Mouse (Mus musculus): ENCODE data around the gene Mag. TPM values are rescaled to one million over a fixed set of nuclear protein-coding genes. Genes with fewer than 3 reads are reported as not detected.
"Not testable (repeated sequence)": the region's sequence is repeated elsewhere in the genome, so short reads cannot be mapped to it uniquely, and the experiment has no call there.

Gene Mag
- total RNA-seq, 2 experiments from 2014 or later: 27.0 to 60.7 TPM

- intact Hi-C loops (cut with DNase I): not testable (repeated sequence)
These were observed 30.0 kb upstream of the Mag start for GRCm38 (mm10) chr7:30944706-30945105.

DNA sequence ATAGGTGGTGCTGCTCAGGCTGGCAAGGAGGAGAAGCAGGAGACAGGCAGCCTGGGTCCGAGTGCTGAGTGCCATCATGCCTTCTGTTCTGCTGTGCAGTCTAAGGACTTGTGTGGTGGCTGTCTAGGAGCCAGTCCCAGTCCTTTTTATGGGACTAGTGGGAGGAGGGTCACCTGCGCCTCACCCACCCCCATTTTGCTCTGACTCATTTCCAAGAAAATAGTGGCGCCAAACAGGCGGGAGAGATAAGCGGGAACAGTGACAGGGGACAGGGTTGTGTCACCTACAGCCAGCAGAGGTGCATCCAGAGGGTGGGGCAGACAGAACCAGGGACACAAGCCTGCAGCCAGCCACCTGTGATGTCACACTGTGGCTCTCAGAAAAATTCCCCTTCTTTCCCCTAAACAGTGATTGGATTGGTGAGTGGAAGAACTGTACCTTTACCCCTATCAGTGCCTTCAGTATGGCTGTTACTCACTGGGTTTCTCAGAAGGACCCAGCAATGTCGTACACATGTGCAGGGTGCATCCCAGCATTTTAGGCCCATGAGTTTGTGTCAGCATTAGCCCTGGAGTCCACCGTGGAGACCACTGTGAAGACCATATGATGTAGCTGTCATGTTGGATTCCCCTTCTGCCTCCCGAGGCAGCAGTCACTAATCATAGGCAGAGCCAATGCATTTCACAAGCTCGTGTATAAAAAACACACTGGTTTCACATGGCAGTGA is 29.4 kb upstream of the Mag start, which contains the start of gene Hamp:
Gene Hamp (minus strand): TSS at position 124 of the 727 bp plus-strand sequence.
- DNase-seq (ENCODE audit: extremely low spot score in 1 of 2, low spot score in 2 of 2): no peak
- intact Hi-C loops (cut with DNase I): no loop called here

More at GRCm38 (mm10) chr7:30944706-30945105, 30.0 kb upstream of the Mag start:
- DNase-seq (ENCODE audit: extremely low spot score in 1 of 2, low spot score in 2 of 2): not testable (repeated sequence)

DNA sequence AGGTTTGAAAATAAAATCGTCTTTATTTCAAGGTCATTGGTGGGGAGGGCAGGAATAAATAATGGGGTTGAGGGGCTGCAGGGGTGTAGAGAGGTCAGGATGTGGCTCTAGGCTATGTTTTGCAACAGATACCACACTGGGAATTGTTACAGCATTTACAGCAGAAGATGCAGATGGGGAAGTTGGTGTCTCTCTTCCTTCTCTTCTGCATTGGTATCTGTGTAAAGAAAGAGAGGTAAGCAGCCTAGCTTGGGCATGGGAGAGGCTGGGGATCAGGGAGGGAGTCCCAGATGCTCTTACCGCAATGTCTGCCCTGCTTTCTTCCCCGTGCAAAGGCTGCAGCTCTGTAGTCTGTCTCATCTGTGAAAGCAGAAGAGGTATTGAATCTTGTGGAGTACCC is 27.7 kb upstream of the Mag start:
- intact Hi-C loops (cut with DNase I); DNase-seq (ENCODE audit: extremely low spot score in 1 of 2, low spot score in 2 of 2): not testable (repeated sequence)

DNA sequence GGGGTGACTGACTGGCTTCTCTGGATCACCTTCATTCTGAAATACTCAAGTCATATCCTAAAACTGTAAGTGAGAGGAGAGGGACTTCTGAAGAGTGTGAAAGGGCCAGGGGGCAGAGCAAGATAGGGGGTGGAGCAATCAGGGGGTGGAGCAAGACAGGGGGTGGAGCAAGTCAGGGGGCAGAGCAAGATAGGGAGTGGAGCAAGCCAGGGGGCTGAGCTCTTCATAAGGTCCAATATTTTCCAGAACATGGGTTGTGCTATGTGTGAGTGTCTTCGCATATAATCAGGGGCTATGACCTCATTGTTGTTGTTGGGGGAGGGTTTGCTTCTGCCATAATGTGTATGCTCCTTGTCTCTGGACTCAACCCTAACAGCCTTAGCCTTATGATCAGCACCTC is 25.4 kb upstream of the Mag start:
- intact Hi-C loops (cut with DNase I); DNase-seq (ENCODE audit: extremely low spot score in 1 of 2, low spot score in 2 of 2): not testable (repeated sequence)

DNA sequence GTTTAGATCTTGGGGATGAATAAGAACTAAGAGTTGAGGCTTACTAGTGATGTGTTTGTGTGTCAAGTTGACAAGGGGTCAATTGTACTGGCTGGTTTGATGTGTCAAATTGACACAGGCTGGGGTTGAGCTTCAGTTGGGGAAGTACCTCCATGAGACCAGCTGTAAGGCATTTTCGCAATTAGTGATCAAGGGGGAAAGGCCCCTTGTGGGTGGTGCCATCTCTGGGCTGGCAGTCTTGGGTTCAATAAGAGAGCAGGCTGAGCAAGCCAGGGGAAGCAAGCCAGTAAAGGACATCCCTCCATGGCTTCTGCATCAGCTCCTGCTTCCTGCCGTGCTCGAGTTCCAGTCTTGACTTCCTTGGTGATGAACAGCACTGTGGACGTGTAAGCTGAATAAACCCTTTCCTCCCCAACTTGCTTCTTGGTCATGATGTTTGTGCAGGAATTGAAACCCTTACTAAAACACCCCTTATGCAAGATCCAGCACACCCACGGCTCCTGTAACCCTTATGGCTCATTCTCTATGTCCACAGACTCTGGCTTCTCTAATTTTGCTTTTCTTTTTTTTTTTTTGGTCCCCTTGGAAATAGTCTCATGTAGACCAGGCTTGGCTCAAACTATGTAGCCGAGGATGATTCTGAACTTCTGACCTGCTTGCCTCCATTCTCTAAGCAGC is 20.9 kb upstream of the Mag start:
- intact Hi-C loops (cut with DNase I); DNase-seq (ENCODE audit: extremely low spot score in 1 of 2, low spot score in 2 of 2): not testable (repeated sequence)

- DNase-seq (ENCODE audit: extremely low spot score in 1 of 2, low spot score in 2 of 2); intact Hi-C loops (cut with DNase I): not testable (repeated sequence)
These were observed 9.9 kb upstream of the Mag start, which contains the start of gene Hamp2 for GRCm38 (mm10) chr7:30924581-30924980. Gene Hamp2, minus strand, starts transcription at chr7:30924681.

DNA sequence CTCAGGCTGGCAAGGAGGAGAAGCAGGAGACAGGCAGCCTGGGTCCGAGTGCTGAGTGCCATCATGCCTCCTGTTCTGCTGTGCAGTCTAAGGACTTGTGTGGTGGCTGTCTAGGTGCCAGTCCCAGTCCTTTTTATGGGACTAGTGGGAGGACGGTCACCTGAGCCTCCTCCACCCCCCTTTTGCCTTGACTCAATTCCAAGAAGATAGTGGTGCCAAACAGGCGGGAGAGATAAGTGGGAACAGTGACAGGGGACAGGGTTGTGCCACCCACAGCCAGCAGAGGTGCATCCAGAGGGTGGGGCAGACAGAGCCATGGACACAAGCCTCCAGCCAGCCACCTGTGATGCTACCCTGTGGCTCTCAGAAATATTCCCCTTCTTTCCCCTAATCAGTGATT is 9.4 kb upstream of the Mag start:
- DNase-seq (ENCODE audit: extremely low spot score in 1 of 2, low spot score in 2 of 2): no peak
- intact Hi-C loops (cut with DNase I): no loop called here

- intact Hi-C loops (cut with DNase I); DNase-seq (ENCODE audit: extremely low spot score in 1 of 2, low spot score in 2 of 2): not testable (repeated sequence)
These were observed 7.8 kb upstream of the Mag start for GRCm38 (mm10) chr7:30922490-30922889.

DNA sequence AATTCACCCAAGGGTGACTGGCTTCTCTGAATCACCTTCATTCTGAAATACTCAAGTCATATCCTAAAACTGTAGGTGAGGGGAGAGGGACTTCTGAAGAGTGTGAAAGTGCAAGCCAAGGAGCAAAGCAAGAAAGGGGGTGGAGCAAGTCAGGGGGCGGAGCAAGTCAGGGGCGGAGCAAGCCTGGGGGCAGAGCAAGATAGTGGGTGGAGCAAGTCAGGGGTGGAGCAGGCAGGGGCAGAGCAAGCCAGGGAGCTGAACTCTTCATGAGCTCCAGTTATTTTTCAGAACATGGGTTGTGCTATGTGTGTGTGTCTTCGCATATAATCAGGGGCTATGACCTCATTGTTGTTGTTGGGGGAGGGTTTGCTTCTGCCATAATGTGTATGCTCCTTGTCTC is 5.5 kb upstream of the Mag start:
- DNase-seq (ENCODE audit: extremely low spot score in 1 of 2, low spot score in 2 of 2): no peak
- intact Hi-C loops (cut with DNase I): no loop called here

- intact Hi-C loops (cut with DNase I): no loop called here
- DNase-seq (ENCODE audit: extremely low spot score in 1 of 2, low spot score in 2 of 2): no peak
These were observed 2.5 kb upstream of the Mag start for GRCm38 (mm10) chr7:30917219-30917618.

- intact Hi-C loops (cut with DNase I): no loop called here
- DNase-seq (ENCODE audit: extremely low spot score in 1 of 2, low spot score in 2 of 2): no peak
These were observed 2.0 kb upstream of the Mag start for GRCm38 (mm10) chr7:30916713-30917112.

DNA sequence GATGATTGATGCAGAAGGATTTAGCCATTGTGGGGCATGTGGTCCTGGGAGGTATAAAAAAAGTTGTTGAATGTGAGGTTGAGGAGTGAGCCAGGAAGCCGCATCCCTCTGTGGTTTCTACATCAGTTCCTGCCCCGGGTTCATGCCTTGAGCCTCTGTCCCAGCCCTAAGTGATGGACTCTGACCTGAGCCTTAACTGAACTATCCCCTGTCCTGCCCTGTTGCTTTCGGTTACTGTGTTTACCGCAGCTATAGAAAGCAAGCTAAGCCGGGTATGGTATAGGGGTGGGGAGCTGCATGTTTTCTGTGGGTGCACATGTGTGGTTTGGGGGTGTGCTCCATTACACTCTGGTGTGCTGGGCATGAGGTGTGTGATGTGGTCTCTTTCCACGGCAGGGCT is 4.9 kb downstream of the Mag start:
- intact Hi-C loops (cut with DNase I): loop anchor here (5.0 kb wide), 1 partner anchor 317 kb away; no protein-coding TSS in a partner anchor
- no peak for DNase-seq (ENCODE audit: extremely low spot score in 1 of 2, low spot score in 2 of 2)

DNA sequence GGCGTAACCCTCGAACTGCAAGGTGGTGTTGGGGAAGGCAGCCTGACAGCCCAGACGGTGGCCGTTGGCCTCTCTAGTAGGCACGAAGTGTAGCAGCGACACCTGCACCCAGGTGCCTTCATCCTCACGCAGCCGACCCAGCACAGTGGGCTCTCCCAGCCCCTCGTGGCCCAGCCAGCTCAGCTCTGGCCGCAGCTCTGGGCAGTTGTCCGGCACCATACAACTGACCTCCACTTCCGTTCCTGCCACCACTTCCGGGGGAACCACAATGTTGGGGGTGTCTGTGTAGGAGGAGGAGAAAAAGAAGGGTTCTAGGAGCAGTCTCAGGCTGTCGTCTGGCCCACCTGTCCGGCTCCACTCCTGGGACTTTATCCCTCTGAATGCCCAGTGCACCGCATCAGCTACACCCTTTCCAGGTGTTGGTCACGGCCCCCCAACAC is 5.7 kb downstream of the Mag start:
- no peak for DNase-seq (ENCODE audit: extremely low spot score in 1 of 2, low spot score in 2 of 2)
- intact Hi-C loops (cut with DNase I): no loop called here

GRCm38 (mm10) chr7:30908277-30908991 is 6.2 kb downstream of the Mag start:
- intact Hi-C loops (cut with DNase I): no loop called here
- peak in 1 of 2 experiments; percentile 57 for DNase-seq (ENCODE audit: extremely low spot score in 1 of 2, low spot score in 2 of 2)

DNA sequence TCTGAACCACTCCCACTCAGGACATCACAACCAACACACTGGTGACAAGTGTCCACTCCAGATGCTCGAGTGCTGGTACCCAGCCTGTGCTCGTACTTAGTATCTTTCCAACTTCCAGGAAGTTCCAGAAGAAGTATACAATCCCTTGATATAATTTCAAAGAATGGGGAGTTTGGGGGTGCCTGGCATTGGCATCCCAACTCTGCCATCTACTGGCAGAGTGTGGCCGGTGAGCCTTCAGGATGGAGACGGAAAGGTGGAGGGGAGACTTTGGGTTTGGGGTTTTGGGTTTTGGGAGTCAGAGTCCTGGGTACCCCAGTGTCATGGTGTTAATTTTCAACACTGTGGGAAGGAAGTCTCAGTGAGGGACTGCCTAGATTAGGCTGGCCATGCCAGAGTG is 10.6 kb downstream of the Mag start:
- no peak for DNase-seq (ENCODE audit: extremely low spot score in 1 of 2, low spot score in 2 of 2)
- intact Hi-C loops (cut with DNase I): no loop called here

GRCm38 (mm10) chr7:30895217-30895616 is 19.5 kb downstream of the Mag start:
- intact Hi-C loops (cut with DNase I): no loop called here
- no peak for DNase-seq (ENCODE audit: extremely low spot score in 1 of 2, low spot score in 2 of 2)

GRCm38 (mm10) chr7:30892515-30892914 is 22.2 kb downstream of the Mag start:
- intact Hi-C loops (cut with DNase I): no loop called here

GRCm38 (mm10) chr7:30891746-30892145 is 22.9 kb downstream of the Mag start:
- no peak for DNase-seq (ENCODE audit: extremely low spot score in 1 of 2, low spot score in 2 of 2)
- intact Hi-C loops (cut with DNase I): no loop called here

More at GRCm38 (mm10) chr7:30892515-30892914, 22.2 kb downstream of the Mag start:
- DNase-seq (ENCODE audit: extremely low spot score in 1 of 2, low spot score in 2 of 2): no peak

- no peak for DNase-seq (ENCODE audit: extremely low spot score in 1 of 2, low spot score in 2 of 2)
- intact Hi-C loops (cut with DNase I): no loop called here
These were observed 24.0 kb downstream of the Mag start for GRCm38 (mm10) chr7:30890681-30891080.
